Mouse (Mus musculus) megakaryocyte-erythroid progenitor cell, adult 5 weeks (primary cell): Measurements from ENCODE around the gene Grwd1. TPM values are rescaled to one million over a fixed set of nuclear protein-coding genes. Genes with fewer than 3 reads are reported as not detected.

ENCODE experiments used
- polyA plus RNA-seq: library from polyadenylated mRNA; stranded (reverse); fragments of >175 nt; gene quantifications from 2 replicates; pipeline ENCODE4 v1.2.3, GENCODE M21; 2012

The Grwd1 gene
- polyA plus RNA-seq: 62.6 and 63.0 TPM in 2 replicates

DNA sequence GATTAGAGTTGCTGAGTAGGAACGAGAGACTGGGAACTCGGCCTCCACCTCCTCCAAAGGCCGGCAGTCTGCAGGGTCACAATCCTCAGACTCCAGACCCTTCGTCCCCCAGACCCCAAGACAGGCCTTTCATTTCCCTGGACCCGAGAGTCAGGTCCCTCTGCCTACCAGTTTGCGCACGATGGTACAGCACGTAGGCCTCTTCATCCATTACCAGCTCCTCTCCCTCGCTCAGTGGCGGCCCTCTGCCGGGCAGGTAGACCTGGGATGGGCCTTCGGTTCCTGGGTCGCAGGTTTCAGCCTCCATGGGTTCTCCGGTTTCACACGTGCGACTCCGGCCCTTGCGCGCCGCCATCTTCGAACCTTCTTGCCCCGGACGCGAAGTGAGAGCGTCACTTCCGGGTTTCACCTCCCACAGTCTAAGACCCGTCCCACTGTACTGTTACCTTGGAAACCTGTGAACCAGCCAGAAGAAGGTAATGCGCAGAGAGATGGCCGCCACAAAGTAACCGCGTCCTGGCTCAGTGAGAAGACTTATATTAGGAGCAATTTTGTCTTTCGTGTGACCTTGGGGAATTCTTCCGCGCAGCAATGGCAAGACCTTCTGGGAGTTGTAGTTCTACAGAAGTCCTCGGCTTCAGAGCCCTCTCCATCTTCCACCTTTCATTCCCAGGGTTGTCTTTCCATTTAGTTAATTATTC is at the start of gene Grwd1:
TSS of gene Grwd1 (minus strand) at position 518 of the 701 bp plus-strand sequence.

DNA sequence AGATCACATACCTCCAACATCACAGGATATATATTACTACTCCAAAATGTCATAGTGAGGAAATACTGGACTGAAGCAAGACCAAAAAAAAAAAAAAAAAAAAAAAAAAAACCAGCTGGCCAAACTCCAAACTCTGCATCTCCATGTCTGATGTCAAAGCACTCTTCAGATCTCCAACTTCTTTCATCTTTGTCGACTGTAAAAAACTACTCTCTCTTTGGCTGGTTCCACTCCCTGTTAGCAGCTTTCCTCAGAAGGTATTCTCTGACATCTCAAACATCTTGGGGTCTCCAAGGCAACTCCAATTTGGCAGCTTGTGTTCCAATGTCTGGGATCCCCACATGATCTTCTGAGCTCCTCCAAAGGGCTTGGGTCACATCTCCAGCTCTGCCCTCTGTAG is 47.5 kb upstream of the Grwd1 start, which contains the start of gene Grin2d:
TSS of gene Grin2d (minus strand) at position 101 of the 400 bp plus-strand sequence.

DNA sequence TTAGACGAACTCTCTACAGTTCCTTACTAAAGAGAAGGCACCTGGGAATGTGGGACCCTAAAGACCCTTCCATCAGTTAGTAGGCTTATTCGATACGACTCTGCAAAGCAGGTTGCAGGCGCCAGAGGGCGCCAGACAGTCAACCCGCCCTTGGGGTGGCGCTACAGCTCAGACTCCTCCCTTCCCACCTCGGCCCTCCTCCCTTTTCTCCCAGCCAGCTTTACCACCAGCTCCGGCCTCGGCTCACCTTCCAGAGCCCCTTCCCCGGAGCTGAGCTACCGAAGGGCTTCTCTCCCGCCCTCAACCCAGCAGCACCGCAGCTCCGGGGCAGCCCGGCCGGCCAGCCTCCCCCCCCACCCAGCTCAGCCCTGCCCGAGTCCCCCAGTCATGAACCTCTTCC is 41.9 kb upstream of the Grwd1 start, which contains the start of gene Kdelr1:
TSS of gene Kdelr1 (plus strand) at position 149 of the 400 bp plus-strand sequence.

DNA sequence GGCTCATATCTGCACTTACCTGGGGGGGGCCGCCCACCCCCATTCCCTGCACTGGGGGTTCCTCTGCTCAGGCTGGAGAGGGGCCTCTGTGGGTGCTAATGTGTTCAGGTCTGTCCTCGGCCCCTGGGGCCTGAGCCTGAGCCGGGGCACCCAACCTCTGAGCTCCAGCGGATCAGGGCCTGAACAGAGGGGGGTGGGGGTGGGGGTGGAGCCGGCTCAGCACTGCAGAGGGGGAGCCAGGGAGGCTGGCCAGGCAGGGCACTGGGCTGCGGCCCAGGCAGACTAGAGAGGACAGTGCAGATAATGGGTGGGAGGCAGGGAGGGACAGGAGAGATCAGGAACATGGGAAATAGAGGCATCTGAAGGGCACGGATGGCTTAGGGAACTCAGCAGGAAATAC is 6.1 kb downstream of the Grwd1 start, which contains the start of gene Kcnj14:
TSS of gene Kcnj14 (minus strand) at position 185 of the 400 bp plus-strand sequence.

DNA sequence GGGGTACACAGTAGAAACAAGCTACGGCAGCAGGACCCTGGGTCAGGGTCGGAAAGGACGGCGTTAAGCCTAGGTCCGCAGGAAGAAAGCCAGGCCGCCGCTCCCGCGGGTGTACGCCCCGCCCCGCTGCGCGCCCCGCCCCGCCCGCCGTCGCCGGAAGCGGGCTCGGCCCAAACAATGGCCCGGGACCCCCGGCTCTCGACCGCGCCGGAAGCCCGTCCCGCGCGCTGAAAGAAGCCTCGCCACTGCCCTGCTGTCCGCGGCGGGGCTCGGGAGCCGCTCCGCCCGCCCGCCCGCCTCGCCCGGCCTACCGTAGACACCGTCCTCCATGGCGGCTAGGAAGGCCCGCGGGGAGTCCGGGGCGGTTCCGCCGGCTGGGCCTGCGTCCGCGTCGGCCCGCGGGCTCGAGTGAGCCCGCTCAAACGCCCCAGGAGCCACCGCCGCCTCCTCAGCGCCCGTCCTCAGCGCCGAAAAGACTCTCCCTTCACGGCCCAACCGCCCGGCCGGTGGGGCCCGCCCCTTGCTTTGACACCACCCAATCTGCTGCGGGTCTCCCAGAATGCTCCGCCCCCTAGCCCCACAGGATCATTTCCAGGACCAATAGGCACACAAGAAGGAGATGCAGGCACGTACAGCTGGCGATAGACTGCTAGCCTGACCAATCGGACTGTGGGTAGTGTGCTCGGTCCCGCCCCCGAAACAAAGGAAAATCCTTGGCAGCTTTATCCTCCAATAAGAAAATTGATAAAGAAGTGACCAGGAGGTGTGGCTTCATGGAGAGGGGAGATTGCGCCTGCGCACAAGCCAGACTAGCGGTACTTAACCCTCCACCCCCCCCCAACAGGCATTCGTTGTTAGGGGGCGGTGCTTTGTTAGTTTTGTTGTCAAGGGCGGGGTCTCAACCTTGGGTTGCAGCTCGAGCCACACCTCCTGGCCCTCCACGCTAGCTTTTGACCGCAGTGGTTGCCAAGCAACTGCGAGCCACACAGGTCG is 16.7 kb downstream of the Grwd1 start, which contains the start of gene Cyth2:
TSS of gene Cyth2 (minus strand) at position 795 of the 993 bp plus-strand sequence.

DNA sequence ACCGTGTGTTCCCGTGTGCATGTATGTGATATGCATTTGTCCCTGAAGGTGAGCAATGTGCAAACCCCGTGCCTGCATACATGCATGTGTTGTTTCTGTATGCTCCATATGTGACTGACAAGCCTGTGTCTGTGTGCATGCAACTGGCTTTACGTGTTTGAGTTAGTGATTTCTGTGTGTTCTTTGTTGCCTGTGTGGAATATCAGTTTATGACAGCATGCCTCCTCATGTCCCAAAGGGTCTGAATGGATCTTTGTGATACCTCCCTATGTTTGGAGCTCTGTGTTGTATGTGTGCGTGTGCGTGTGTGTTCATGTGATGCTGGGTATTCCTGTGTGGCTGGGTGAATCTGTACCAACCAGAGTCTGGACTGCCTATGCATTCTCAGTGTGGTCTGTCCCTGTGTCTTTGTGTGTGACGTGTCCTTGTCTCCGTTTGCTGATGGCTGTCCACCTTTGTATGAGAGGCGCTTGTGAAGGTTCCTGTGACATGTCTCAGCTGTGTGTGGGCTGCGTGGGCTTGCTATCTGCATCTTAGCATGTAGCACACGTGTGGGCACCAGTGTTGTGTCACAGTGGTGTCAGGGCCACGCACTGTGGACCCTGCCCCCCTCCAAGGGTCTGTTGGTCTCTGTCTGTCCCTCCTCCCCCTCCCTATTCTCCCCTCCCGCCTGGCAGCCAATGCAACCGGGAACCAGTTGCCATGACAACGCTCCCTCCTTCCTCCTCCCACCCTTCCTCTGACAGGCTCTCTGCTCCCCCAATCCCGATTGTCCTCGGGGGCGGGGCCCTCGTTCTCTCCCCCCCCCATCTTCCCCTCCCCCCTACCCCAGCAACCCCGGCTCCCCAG is 46.0 kb downstream of the Grwd1 start, which contains the start of gene Sult2b1:
TSS of gene Sult2b1 (minus strand) at position 146 of the 849 bp plus-strand sequence.

DNA sequence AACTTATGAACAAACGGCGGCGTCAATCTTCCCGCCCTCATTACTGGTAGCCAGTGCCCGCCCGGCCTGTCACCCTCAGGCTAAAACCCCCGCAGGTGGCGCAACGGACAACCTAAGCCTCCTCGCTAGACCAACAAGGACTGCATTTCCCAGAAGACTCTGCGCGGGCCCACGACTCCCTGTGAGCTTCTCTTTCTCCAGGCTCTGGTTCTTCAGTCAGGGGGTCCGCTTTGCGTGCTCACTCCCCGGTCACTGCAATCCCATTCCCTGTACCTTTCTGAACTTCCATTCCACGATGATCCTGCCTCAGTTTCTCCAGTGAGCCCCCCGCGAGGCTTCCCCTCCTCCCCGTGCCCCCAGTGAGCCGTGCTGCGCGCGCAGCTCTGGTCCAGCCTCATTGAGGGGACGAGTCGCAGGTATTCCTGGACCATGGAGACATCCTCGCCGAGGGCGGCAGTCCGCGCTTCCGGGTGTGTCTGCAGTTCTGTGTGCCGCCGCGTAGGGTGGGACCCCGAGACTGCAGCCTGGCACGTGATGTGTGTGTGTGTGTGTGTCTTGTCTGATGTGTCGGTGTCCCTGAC is 47.1 kb downstream of the Grwd1 start, which contains the start of gene Lmtk3:
TSS of gene Lmtk3 (plus strand) at position 228 of the 581 bp plus-strand sequence.

Other genes with a start within 250 kb of the Grwd1 start
- gene Fgf21, start 215.5 kb downstream of the Grwd1 start, polyA plus RNA-seq: not detected in 2 replicates
- gene Fut1, start 213.7 kb downstream of the Grwd1 start, polyA plus RNA-seq: not detected in 2 replicates
- gene Izumo1, start 209.1 kb downstream of the Grwd1 start, polyA plus RNA-seq: 0.14 and 0.18 TPM in 2 replicates
- 0.60 and 0.75 TPM in 2 replicates for gene Rasip1, start 203.5 kb downstream of the Grwd1 start, polyA plus RNA-seq
- 0.30 TPM in 1 of 2 replicates, not detected in the other for gene Mamstr, start 191.0 kb downstream of the Grwd1 start, polyA plus RNA-seq
- 0.10 TPM in 1 of 2 replicates, not detected in the other for gene Fut2, start 164.6 kb downstream of the Grwd1 start, polyA plus RNA-seq
- 0.04 TPM in 1 of 2 replicates, not detected in the other for gene Ntn5, start 146.9 kb downstream of the Grwd1 start, polyA plus RNA-seq
- gene Sec1, start 136.5 kb downstream of the Grwd1 start, polyA plus RNA-seq: 0.04 TPM in 1 of 2 replicates, not detected in the other
- 0.31 TPM in 1 of 2 replicates, not detected in the other for gene Car11, start 131.1 kb downstream of the Grwd1 start, polyA plus RNA-seq
- 13.7 and 15.4 TPM in 2 replicates for gene Dbp, start 125.9 kb downstream of the Grwd1 start, polyA plus RNA-seq
- gene Rpl18, start 115.5 kb downstream of the Grwd1 start, polyA plus RNA-seq: 13,154 and 13,434 TPM in 2 replicates
- 95.0 and 123 TPM in 2 replicates for gene Sphk2, start 112.9 kb downstream of the Grwd1 start, polyA plus RNA-seq
- 1.4 and 2.6 TPM in 2 replicates for gene Fam83e, start 109.7 kb downstream of the Grwd1 start, polyA plus RNA-seq
- not detected in 2 replicates for gene Spaca4, start 105.1 kb downstream of the Grwd1 start, polyA plus RNA-seq
- 0.56 and 0.70 TPM in 2 replicates for gene Lmtk3, start 47.2 kb downstream of the Grwd1 start, polyA plus RNA-seq
- 1.0 and 2.5 TPM in 2 replicates for gene Sult2b1, start 46.3 kb downstream of the Grwd1 start, polyA plus RNA-seq
- gene Cyth2, start 16.4 kb downstream of the Grwd1 start, polyA plus RNA-seq: 173 and 197 TPM in 2 replicates
- 0.39 and 0.61 TPM in 2 replicates for gene Kcnj14, start 6.2 kb downstream of the Grwd1 start, polyA plus RNA-seq
- gene Kdelr1, start 41.8 kb upstream of the Grwd1 start, polyA plus RNA-seq: 264 and 383 TPM in 2 replicates
- gene Grin2d, start 47.4 kb upstream of the Grwd1 start, polyA plus RNA-seq: 0.50 and 0.76 TPM in 2 replicates
- 2.5 and 3.7 TPM in 2 replicates for gene Syngr4, start 65.8 kb upstream of the Grwd1 start, polyA plus RNA-seq
- gene Tmem143, start 66.0 kb upstream of the Grwd1 start, polyA plus RNA-seq: 44.0 and 49.4 TPM in 2 replicates
- 249 and 273 TPM in 2 replicates for gene Emp3, start 90.5 kb upstream of the Grwd1 start, polyA plus RNA-seq
- 2.3 and 4.6 TPM in 2 replicates for gene Ccdc114, start 93.1 kb upstream of the Grwd1 start, polyA plus RNA-seq
- not detected in 2 replicates for gene Abcc6, start 199.4 kb upstream of the Grwd1 start, polyA plus RNA-seq
- 67.6 and 83.8 TPM in 2 replicates for gene Nomo1, start 202.8 kb upstream of the Grwd1 start, polyA plus RNA-seq